Mouse (Mus musculus): Measurements from ENCODE around the gene Rin2.

Rin2 gene

DNA sequence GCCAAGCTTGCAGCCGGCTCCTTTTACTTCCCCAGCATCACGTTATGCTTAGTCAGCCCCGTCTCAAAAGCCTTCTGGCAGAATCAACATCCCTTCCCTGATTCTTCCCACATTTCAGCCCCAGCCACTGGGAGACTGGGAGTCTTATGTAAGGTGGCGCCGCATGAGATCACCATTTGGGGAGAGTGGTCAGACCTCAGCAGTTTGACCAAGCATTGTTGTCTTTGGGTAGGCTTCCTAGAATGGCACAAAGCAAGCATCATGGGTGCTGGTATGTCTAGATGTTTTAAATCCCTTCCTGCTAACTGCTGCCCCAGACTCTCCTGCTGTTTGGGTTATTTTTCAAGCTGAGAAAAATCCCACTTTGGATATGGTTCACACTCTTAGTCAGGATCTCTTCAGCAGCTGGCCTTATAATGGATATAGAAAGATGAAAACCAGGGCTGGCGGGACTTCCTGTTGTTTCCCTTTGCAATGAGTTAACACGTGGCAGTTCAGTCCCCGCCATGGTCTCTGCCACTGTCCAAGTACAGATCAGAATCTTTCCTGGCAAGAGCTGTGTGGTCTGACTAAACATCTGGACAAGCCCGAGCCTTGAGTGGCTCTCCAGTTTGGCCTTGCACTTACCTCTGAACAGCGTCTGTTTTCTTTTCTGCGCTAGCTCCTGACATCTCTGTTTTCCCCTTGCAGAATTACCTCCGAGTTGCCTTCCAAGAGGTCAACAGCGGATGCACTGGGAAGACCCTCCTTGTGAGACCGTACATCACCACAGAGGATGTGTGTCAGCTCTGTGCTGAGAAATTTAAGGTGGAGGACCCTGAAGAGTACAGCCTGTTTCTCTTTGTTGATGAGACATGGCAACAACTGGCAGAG, 210.1 kb downstream of the Rin2 start:
- in situ Hi-C loops (cut with MseI, MboI): loop anchor here (10.0 kb wide), 2 partner anchors 180 to 190 kb away; no protein-coding TSS in a partner anchor

DNA sequence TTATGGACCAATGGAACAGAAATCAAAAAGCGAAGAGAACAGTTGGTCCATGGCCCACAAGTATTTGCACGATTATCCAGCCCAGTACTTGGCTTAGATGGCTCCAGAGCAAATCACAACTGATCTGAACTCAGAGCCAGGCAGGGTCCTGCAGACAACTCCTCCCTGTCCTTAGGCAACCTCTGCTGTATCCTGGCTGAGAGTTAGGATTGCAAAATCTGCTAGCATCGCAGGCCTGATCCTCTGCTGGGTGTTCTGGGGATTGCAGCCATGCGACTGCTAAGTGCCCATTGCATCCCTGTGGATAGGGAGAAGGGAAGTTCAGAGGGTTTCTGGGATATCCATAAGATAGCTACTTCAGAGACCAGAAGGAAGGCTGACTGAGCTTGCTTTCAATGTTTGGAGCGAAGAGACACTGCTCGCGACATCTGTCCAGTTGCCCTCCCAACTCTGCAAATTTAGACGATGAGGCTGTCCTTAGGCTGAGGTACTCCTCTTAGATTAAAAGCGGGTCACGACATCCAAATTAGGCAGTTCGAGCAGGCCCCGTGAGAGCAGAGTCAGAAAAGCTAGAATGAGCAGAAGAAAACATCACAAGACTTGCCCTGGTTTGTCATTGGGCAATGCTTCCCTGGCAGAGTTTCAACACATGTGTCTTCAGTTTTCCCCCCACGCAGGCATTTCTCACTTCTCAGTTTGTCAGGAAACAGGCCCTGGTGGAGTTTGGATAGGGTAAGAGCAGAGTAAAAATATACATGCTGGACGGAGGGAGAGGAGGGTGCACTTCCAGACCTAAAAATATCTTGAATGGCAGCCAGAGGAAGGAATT, 213.1 kb downstream of the Rin2 start:
- in situ Hi-C loops (cut with MseI, MboI): loop anchor here (10.0 kb wide), 2 partner anchors 183 to 193 kb away; no protein-coding TSS in a partner anchor

DNA sequence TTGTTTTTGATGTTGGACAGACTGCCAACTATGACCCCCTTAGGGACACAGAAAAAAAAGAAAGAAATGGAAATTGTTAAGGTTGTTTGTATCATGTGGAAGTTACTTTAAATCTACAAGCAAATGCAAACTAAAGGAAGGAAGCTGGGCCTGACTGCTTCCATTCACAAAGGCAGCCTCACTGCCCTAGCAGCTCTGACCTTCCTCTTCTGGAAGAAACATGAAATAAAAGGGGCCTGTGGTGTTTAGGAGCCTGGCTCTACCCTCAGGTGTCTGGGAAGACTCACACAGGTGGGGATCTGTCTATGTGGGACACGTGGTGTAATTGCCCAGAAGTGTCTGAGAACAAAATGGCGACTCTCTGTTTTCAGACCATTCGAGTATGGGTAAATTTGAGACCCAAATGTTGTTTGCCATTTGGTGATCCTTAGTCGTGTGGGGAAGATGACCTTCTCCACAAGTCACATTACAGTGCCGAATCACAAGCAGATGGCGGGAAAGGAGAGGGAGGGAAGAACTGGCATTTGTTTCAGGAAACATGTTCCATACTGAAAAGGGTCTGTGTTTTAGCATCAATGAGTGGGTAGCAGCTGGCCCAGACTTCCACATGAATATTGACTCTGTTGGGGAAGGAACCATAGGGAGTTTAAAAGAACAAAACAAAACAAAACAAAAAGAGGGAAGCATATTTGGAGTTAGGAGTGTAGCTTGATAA, 213.9 kb downstream of the Rin2 start:
- in situ Hi-C loops (cut with MseI, MboI): loop anchor here (10.0 kb wide), 2 partner anchors 184 to 194 kb away; no protein-coding TSS in a partner anchor

DNA sequence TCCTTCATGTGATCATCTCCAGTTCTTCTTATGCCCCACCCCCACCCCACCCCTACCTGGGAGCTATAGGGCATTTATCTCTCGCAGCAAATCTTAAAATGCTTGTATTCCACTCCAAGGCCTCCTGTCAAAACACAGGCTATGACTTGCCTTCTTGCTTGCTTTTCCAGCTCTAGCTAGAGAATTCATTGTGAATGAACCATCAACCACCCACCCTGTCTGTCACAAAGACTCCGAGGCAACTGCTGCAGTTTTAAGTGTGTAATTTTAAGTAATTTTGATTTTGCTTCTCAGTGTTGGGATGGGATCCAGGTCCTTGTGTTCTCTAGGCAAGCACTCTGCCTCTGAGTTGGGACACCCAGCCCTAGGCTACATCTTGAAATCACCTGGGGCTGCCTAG, 215.6 kb downstream of the Rin2 start:
- in situ Hi-C loops (cut with MseI, MboI): no loop called here

DNA sequence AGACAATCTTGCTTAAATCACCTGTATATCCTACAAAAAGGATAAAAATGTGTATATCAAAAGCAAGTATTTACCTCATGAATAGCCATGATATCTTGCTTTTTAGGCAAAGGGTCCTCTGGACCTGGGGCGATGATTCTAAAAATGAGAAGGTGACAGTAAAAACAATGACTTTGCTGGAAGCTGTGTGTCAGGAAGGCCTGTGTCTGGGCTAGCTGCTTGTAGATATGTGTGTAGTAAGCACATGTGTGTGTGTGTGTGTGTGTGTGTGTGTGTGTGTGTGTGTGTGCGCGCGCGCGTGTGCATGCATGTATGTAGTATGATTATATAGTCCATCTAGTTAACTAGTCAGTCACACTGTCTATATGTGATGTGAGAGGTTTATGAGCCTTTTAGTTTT, 218.7 kb downstream of the Rin2 start:
- in situ Hi-C loops (cut with MseI, MboI): no loop called here

DNA sequence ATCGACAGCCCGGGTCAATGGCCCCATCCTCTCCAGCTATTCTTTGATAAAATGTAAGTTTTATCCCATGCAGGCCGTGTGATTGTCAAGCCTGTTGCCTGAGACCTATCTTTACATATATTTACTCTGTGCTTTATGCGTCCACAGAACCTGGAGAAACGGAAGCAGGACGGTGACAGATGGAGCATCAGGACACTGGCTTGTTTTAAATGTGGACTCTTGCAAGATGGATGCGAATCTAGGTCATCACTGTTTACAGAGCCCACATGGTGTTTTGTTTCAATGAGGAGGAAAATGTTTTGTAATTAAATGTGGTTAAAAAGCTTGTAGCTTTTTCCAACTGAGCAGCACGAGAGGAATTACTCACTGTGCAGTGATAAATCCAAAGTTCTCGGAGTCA, 223.1 kb downstream of the Rin2 start:
- in situ Hi-C loops (cut with MseI, MboI): no loop called here

DNA sequence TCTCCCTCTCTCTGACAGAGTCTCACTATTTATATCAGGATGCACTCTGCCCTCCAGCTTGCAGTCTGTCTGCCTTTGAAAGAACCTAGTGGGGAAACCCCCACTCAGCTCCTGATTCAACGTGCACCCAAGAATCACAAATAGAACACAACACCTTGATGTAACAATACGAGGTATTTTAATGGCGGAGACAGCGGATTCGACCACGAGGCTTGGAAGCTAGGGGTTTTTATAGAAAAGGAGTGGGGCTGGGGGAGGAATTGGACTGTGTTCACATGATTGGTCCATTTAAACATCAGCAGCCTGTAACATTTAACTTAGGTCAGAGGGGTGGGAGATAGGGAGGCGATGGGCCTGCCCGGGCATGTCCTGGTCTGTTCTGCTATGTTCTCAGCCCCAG, 225.3 kb downstream of the Rin2 start:
- in situ Hi-C loops (cut with MseI, MboI): loop anchor here in 1 of 2 experiments (10.0 kb wide), 1 partner anchor 206 kb away; no protein-coding TSS in a partner anchor

DNA sequence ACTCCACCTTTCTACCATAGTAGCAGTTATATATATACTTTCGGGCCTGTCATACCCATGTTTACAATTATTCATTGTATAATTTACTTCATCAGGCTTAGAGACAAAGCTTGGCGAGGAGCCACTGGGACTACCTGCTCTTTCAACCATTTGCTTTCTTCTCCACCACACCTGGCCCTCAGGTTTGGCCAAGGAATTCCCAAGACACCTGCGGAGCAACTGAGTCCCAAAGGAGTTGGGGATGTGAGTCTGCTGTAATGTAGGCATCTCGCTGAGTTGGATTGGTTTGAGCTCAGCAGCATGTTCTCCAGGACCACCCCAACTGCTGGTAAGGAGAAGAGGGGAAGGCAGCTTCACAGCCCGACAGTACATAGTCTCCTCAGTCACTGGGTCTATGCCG, 226.8 kb downstream of the Rin2 start, which contains the start of gene Naa20:
TSS of gene Naa20 (plus strand) at position 239 of the 400 bp plus-strand sequence.
- in situ Hi-C loops (cut with MseI, MboI): loop anchor here in 1 of 2 experiments (10.0 kb wide), 1 partner anchor 207 kb away; no protein-coding TSS in a partner anchor

DNA sequence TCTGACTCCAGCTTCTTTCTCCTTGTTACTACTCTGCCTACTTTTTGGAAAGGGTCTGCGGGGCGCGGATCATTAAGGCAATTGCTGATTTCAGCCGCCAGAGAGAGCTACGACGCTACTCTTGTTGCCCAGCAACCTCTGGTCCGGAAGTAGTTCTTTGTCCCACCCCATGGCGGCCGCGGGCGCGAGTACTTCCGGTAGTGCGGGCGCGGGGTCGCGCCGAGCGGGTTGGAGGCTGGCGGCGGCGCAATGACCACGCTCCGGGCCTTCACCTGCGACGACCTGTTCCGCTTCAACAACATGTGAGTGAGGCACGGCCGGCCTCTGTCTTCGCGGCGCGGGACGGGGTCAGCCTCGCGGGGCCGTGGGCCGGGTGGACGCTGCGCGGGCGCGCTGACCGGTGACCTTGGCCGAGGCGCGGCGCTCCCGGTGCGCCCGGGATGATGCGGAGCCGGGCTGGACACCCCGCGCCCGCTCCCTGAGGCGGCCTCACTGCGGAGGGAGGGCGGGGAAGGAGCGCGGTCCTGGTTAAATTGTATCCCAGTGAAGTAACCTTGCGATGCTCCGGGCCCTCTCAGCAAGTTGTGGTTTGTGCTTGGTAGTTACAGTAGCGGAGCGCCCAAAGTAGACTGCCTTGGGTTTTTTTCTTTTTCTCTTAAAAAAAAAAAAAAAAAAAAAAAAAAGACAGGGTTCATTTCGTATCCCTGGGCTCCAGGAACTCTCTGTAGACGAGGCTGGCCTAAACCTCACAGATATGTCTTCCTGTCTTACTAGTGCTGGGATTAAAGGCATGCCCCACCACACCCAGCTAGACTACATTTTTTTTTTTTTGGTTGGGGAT, 228.3 kb downstream of the Rin2 start:
- in situ Hi-C loops (cut with MseI, MboI): loop anchor here in 1 of 2 experiments (10.0 kb wide), 1 partner anchor 208 kb away; no protein-coding TSS in a partner anchor

DNA sequence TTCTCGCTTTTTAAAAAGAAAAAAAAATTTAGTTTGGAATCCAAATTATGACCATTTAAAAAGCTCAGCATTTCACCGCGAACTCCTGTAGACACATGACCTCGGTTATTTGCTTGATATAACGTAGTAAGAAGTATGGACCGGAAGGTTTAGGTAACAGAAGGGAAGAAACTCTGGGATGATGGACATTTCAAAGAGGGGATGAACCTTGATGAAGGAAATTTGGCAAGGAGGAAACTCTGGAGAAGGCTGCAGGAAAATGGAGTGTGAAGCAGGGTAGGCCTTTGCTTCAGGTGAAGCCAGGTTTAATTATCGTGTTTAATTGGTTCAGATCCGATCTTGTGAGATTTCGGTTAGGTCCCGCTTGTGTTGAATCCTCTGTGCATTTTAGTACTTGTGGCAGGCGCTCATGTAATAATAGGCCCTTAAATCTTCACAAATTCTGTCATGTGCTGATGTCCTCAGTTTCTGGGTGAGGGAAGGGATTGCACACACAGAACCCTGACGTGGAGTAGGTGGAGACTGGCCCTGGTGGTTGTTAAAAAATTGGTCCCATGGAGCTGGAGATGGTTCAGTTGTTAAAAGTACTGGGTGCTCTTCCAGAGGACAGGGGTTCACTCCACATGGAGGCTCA, 229.1 kb downstream of the Rin2 start:
- in situ Hi-C loops (cut with MseI, MboI): loop anchor here in 1 of 2 experiments (10.0 kb wide), 1 partner anchor 209 kb away; no protein-coding TSS in a partner anchor

DNA sequence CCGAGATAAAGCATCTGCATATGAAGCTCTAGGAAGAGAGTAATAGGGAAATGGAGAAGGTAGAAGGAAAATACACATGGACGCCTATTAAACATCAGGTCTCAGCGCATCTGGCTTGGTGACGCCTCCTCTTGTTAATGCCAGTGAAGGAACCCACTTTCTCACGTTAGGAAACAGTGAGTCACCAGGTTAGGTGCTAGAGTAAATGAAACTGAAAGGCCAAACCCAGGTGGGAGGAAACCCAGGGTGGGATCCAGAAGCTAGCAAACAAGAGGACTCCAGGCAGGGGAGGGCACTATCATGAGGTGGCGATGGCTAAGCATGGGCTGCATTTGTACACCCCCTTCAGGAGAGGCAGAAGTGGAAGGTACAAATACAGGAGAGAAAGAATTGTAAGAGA, 230.1 kb downstream of the Rin2 start:
- in situ Hi-C loops (cut with MseI, MboI): loop anchor here in 1 of 2 experiments (10.0 kb wide), 1 partner anchor 210 kb away; no protein-coding TSS in a partner anchor

DNA sequence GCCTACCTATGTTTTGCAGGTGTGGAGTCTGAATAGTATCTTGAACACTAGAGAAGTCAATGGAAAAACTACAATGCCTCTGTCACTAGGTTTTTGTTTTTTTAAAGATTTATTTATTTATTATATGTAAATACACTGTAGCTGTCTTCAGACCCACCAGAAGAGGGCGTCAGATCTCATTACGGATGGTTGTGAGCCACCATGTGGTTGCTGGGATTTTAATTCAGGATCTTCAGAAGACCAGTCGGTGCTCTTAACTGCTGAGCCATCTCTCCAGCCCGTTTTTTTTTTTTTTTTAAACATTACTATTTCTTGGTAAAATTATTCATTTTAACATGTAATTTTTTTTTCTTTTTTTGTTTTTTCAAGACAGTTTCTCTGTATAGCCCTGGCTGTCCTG, 230.9 kb downstream of the Rin2 start:
- in situ Hi-C loops (cut with MseI, MboI): loop anchor here in 1 of 2 experiments (10.0 kb wide), 1 partner anchor 211 kb away; no protein-coding TSS in a partner anchor

DNA sequence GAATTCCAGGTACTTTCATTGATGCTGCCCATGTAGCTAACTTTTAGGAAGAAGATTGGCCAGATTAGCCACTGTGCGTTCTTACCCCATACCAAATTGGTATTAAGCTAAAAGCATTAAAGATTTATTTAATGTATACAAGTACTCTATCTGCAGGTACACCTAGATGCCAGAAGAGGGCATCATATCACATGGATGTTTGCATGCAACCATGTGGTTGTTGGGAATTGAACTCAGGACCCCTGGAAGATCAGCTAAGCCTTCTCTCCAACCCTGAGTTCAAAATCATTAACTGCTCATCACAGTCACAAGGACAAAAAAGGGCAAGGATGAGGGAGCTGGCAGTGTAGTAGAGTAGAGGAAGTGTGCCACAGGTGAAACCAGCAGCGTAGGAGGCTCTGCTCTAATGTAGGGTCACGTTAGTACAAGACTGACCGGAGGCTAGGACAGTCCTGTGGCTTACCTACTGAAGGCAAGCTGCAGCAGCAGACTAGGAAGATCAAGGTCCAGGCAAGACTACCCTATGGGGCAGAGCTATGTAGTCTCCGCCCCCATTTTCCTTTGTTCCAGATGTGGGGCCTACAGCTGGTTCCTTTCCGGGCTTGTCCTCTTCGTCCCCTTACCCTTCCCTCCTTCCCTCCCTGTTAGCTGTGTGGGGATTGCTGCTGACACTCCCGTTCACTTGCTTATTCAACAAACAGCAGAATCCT, 246.1 kb downstream of the Rin2 start:
- in situ Hi-C loops (cut with MseI, MboI): no loop called here

DNA sequence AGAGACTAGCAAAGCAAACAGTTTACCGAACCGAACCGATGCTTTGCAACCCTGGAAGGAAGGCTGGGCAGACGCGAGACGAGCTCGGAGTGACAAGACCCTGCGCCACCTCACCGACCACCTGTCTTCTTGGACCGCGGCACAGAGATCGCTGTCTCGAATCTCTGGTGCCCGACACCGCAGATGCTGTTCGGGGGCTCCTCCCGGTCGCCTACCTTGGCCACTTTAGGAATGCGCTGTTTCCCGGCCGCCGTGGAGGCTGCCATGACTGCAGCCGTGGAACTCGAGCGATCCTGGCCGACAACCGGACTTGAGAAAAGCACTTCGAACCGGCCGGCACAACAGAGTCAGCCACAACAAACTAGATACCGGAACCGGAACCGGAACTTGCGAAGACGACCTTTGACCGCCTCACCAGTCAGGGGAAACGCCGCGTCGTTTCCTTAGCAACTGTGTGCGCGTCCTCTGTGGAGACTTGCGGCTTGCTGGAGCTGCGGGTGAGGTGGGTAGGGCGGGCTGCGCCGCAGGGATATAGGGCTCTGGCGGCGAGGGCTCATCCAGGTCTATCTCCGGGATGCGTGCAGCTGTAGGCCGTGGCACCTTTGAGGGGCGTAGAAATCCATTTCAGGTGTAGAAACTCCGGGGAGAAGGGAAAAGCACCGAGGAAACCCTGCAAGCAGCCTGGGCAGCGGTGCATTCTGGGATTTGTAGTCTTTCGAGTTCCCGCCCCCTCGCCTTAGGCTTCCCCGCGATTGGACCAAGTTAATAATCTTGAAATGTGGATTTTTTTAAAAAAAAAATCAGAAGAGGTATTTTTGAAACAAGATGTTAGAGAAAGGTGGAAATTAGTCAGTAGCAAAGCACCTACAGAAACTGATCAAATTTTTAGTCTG, 259.6 kb downstream of the Rin2 start, which contains the start of the genes Cfap61 and Crnkl1:
TSS of gene Cfap61 (plus strand) at position 446 of the 893 bp plus-strand sequence.
TSS of gene Crnkl1 (minus strand) at position 676 of the 893 bp plus-strand sequence.
- in situ Hi-C loops (cut with MseI, MboI): no loop called here

DNA sequence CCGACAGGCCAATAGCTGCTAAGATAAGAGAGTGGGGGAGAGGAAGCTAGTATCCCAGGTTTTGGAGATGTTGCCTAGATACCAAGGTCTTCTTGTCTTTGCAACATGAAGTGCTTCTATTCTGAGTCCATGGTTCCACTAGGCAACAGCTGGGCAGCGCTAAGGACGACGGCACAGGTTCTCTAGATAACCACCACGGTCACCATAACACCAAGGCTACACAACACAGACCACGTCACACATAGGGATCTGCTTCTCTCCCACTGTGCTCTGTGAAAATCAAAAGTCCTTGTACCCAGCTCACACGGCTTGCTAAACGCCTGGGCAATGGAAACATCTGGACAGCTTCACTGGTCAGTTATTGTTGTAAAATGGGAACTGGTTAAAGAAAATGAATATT, 262.0 kb downstream of the Rin2 start:
- in situ Hi-C loops (cut with MseI, MboI): no loop called here

All from mouse trophoblast stem cell (cell line).